28 mouse cellular contexts compared by ENCODE assay signal in the genomic region with DNA sequence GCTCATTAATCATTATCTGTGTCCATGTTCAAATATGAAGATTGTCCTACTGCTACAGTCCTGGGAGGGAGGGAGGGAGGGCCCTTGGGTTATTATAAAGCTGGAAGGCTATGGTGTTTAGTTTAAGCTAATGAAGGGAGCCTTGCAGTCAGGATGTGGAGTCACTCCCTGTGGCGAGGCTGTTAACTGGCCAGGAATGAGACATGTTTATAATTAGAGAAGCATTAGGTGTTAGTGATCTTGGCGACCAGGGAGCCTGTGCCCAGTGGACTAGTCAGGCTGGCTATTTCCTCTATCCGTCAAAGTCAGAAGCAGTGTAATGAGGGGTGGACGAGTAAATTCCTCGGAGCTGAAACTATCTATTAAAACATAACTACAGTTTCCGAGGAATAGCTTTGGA. TPM values are rescaled to one million over a fixed set of nuclear protein-coding genes. Genes with fewer than 3 reads are reported as not detected.
DNase-seq lines count a peak whose midpoint lies in the region; ATAC-seq lines count a peak whose summit lies in the region.
"Had no signal": no experiment of that assay in that cellular context is flagged by ENCODE, and none has a peak within 500 bp of the region (broad histone marks: within the 10 kb centered on the region; RNA-seq: fewer than 3 reads in every experiment).

No protein-coding gene starts in this region.

- H3K9ac ChIP-seq in kidney, embryonic 14.5 days (ENCODE audit: low read depth, low read length) = no peak overlapping the region
- no peak overlapping the region for H3K9ac ChIP-seq in lung, embryonic 16.5 days (ENCODE audit: low read length)
- H3K9ac ChIP-seq in intestine, embryonic 15.5 days = no peak overlapping the region
- H3K9ac ChIP-seq: embryonic facial prominence, embryonic 15.5 days; hindbrain, embryonic 12.5 days; liver, embryonic 14.5 days; neural tube, embryonic 15.5 days; stomach, embryonic 15.5 days had no signal

- WGBS in kidney, embryonic 14.5 days = 14% methylated on average over 6 of the region's 6 CpGs
- WGBS in lung, embryonic 16.5 days = 10% methylated on average over 6 of the region's 6 CpGs
- 15% methylated on average over 6 of the region's 6 CpGs for WGBS in intestine, embryonic 15.5 days

- no peak overlapping the region for H3K27ac ChIP-seq in kidney, embryonic 14.5 days (ENCODE audit: low read depth, low read length)
- H3K27ac ChIP-seq in lung, embryonic 16.5 days (ENCODE audit: low read length) = no peak overlapping the region
- no peak overlapping the region for H3K27ac ChIP-seq in intestine, embryonic 15.5 days
- H3K27ac ChIP-seq: embryonic facial prominence, embryonic 15.5 days; forebrain, embryonic 10.5 days; hindbrain, embryonic 12.5 days; liver, embryonic 14.5 days; neural tube, embryonic 15.5 days; stomach, embryonic 15.5 days had no signal

- no peaks in the 10 kb centered on the region for H3K36me3 ChIP-seq in kidney, embryonic 14.5 days (ENCODE audit: control insufficient read depth, insufficient read depth, low read length)
- no peaks in the 10 kb centered on the region for H3K36me3 ChIP-seq in lung, embryonic 16.5 days (ENCODE audit: control insufficient read depth, insufficient read depth, low read length)
- no peaks in the 10 kb centered on the region for H3K36me3 ChIP-seq in intestine, embryonic 15.5 days
- H3K36me3 ChIP-seq: embryonic facial prominence, embryonic 15.5 days; forebrain, embryonic 10.5 days; hindbrain, embryonic 12.5 days; neural tube, embryonic 15.5 days; stomach, embryonic 15.5 days had no signal

- H3K27me3 ChIP-seq in kidney, embryonic 14.5 days (ENCODE audit: control insufficient read depth, insufficient read depth, low read length) = no peaks in the 10 kb centered on the region
- no peaks in the 10 kb centered on the region for H3K27me3 ChIP-seq in lung, embryonic 16.5 days (ENCODE audit: control insufficient read depth, insufficient read depth, low read depth, low read length)
- H3K27me3 ChIP-seq in intestine, embryonic 15.5 days (replicated peaks) = no peaks in the 10 kb centered on the region
- H3K27me3 ChIP-seq: embryonic facial prominence, embryonic 15.5 days; hindbrain, embryonic 12.5 days; neural tube, embryonic 15.5 days; stomach, embryonic 15.5 days had no signal

- H3K4me1 ChIP-seq in kidney, embryonic 14.5 days (ENCODE audit: control insufficient read depth, insufficient read depth, low read length) = peaks cover 5% of the 10 kb centered on the region; the same call in 1 of the 2 replicates
- H3K4me1 ChIP-seq in lung, embryonic 16.5 days (replicated peaks; ENCODE audit: control insufficient read depth, insufficient read depth, low read length) = peaks cover 11% of the 10 kb centered on the region
- no peaks in the 10 kb centered on the region for H3K4me1 ChIP-seq in intestine, embryonic 15.5 days (replicated peaks)
- H3K4me1 ChIP-seq: embryonic facial prominence, embryonic 15.5 days; hindbrain, embryonic 12.5 days; stomach, embryonic 15.5 days had no signal

- H3K9me3 ChIP-seq in kidney, embryonic 14.5 days (ENCODE audit: control insufficient read depth, low read length) = no peaks in the 10 kb centered on the region
- no peaks in the 10 kb centered on the region for H3K9me3 ChIP-seq in lung, embryonic 16.5 days (ENCODE audit: control insufficient read depth, low read length)
- no peaks in the 10 kb centered on the region for H3K9me3 ChIP-seq in intestine, embryonic 15.5 days
- H3K9me3 ChIP-seq: embryonic facial prominence, embryonic 15.5 days; forebrain, embryonic 10.5 days; hindbrain, embryonic 12.5 days; neural tube, embryonic 15.5 days; stomach, embryonic 15.5 days had no signal

- H3K4me3 ChIP-seq in kidney, embryonic 14.5 days (ENCODE audit: low read length) = no peak overlapping the region
- no peak overlapping the region for H3K4me3 ChIP-seq in lung, embryonic 16.5 days (ENCODE audit: low read length)
- H3K4me3 ChIP-seq in intestine, embryonic 15.5 days (replicated peaks) = no peak overlapping the region
- H3K4me3 ChIP-seq: embryonic facial prominence, embryonic 15.5 days; forebrain, embryonic 10.5 days; hindbrain, embryonic 12.5 days; myocyte; neural tube, embryonic 15.5 days; stomach, embryonic 15.5 days had no signal

- DNase-seq in kidney, postnatal 25 days = no peak
- DNase-seq in lung, postnatal 4 days = no peak
- DNase-seq in hindlimb bud, embryonic 11.5 days (ENCODE audit: extremely low spot score, low read depth, low spot score) = peak; percentile 71
- peak; percentile 35 for DNase-seq in retina, embryonic 14.5 days (ENCODE audit: low spot score)
- no peak for DNase-seq in gastrocnemius, postnatal 14 days
- DNase-seq: adrenal gland, postnatal 14 days; cerebellum, adult 2 months; gastrocnemius, postnatal 25 days; midbrain, embryonic 14.5 days; thymus, postnatal 25 days had no signal

- intact Hi-C loops in gastrocnemius, postnatal 14 days (cut with DNase I; ENCODE audit: low total_unique reads) = no loop called here

- ATAC-seq in kidney, embryonic 14.5 days (ENCODE audit: low FRiP score, low TSS enrichment) = peak; percentile 71
- ATAC-seq in lung, embryonic 16.5 days (ENCODE audit: low read depth) = peak; percentile 34; the same call in 1 of the 2 replicates
- no peak for ATAC-seq in intestine, embryonic 15.5 days
- ATAC-seq: activated CD4-positive, CD25-positive, alpha-beta regulatory T cell, adult 4 months; intestine, postnatal 0 days had no signal

- H3K4me2 ChIP-seq in kidney, embryonic 14.5 days (replicated peaks; ENCODE audit: low read depth, low read length) = no peak overlapping the region
- peak overlapping the region; percentile 40 for H3K4me2 ChIP-seq in lung, embryonic 16.5 days (ENCODE audit: low read depth, low read length)
- no peak overlapping the region for H3K4me2 ChIP-seq in intestine, embryonic 15.5 days (replicated peaks)
- H3K4me2 ChIP-seq: embryonic facial prominence, embryonic 15.5 days; hindbrain, embryonic 12.5 days; neural tube, embryonic 15.5 days; stomach, embryonic 15.5 days had no signal

RNA-seq across cellular contexts. Expression of a gene that starts 23.6 kb away (rescaled TPM):
- polyA plus RNA-seq in kidney, embryonic 14.5 days (2014; fragmentation: Nextera tagmentation; extraction: Ambion mirVana) = not detected in 2 replicates
- polyA plus RNA-seq in lung, embryonic 16.5 days (2015; fragmentation: Nextera tagmentation; extraction: Ambion mirVana) = not detected in 2 replicates
- total RNA-seq in gastrocnemius, postnatal 14 days (2021) = not detected
- 0.13 and 0.25 TPM in 2 replicates for polyA plus RNA-seq in intestine, embryonic 15.5 days (2015; fragmentation: Nextera tagmentation; extraction: Ambion mirVana)
- total RNA-seq: common myeloid progenitor, adult 5-6 weeks; gastrocnemius, postnatal 25 days; heart, adult 8-10 months; left cerebral cortex, postnatal 14 days; megakaryocyte progenitor cell, adult 5-6 weeks had no signal
- polyA plus RNA-seq: activated CD4-positive, CD25-positive, alpha-beta regulatory T cell, adult 4 months; forebrain, embryonic 10.5 days; frontal cortex, adult 2 months; heart, postnatal 0 days; hindbrain, embryonic 12.5 days; midbrain, embryonic 14.5 days; myocyte; neural tube, embryonic 15.5 days; stomach, embryonic 15.5 days had no signal

Comparison
In these comparisons a context has a peak if more than half of its experiments do, and no peak if none do; other contexts are left out.
1. DNase-seq: peak in hindlimb bud, embryonic 11.5 days (single experiment) and retina, embryonic 14.5 days (single experiment); none in kidney, postnatal 25 days (0 of 2), lung, postnatal 4 days (0 of 2) and gastrocnemius, postnatal 14 days (single experiment).